Mouse (Mus musculus): ENCODE results near the gene Kat5.

DNA sequence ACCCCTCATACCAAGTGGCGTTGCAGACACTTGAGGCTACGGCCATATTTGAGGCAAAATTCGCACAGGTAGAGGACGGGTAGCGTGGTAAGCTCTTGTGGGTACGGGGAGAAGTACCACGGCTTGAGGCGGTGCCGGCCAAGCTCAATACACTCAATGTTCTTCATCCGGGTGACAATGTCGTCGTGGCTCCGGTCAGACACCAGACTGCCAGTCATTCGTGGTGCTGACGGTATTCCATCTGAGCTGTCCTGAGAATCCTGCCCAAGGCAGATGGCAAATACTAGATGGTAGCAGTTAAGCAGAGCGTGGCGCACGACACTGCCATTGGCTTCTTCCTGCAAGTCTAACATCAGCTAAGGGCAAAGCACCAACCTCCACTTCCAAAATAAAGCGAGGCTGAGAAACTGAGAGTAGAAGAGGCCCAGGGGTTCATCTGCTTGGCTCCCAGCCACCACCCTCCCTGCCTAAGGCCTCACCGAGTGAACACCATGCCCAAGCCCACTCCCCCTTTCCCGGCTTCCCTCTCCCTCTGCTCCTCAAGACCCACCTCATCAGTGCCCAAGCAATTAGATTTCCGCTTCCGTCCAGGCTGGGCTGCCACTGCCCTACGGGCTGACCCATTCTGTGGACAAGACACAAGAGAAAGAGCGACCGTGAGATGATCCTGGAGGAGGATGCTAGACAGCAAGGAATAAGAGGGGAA is 2.2 kb downstream of the Kat5 start:
- TF ChIP-seq POLR2A (IDR thresholded peaks at IDR 0.05; ENCODE audit: control insufficient read depth in 1 of 2, insufficient read depth in 1 of 2, low read depth in 1 of 2, low read length in 2 of 2, poor library complexity in 1 of 2) (0 out of 4 replicates have a peak, but pooled peaks of 1 of the 2 experiments have one; percentile 10), GATA1 (IDR thresholded peaks at IDR 0.05; ENCODE audit: low read depth, low read length) (no peak)

Measured in MEL (cell line).